Mouse (Mus musculus) liver, embryonic 13.5 days (tissue): Measurements from ENCODE around the gene Nup107. TPM values are rescaled to one million over a fixed set of nuclear protein-coding genes. Genes with fewer than 3 reads are reported as not detected.
"Not testable (repeated sequence)": the region's sequence is repeated elsewhere in the genome, so short reads cannot be mapped to it uniquely, and the experiment has no call there.

Experiments used
- ATAC-seq: fragments of 200-750 bp; cut with Nextera tagmentation; 2 replicates; pipeline ENCODE4 v1.8.0; 2017; ENCODE audit warnings: low read depth, mild to moderate bottlenecking, moderate number of reproducible peaks, moderate library complexity
- DNase-seq: peaks from one replicate; pipeline ENCODE4 v3.0.0; 2022
- H3K27ac ChIP-seq: fragments of 300-500 bp; sonication (generic); 2 replicates; pipeline ENCODE4 v1.5.1; 2015; ENCODE audit warnings: moderate library complexity, mild to moderate bottlenecking, inconsistent platforms
- H3K27me3 ChIP-seq: fragments of 300-500 bp; sonication (generic); 2 replicates; pipeline ENCODE4 v1.6.1; 2015; ENCODE audit warnings: mild to moderate bottlenecking, inconsistent platforms
- H3K36me3 ChIP-seq: fragments of 300-500 bp; sonication (generic); 2 replicates; pipeline ENCODE4 v1.6.1; 2015; ENCODE audit warnings: mild to moderate bottlenecking, inconsistent platforms
- H3K4me1 ChIP-seq: fragments of 300-500 bp; sonication (generic); replicated peaks from 2 replicates; pipeline ENCODE4 v1.6.1; 2015; ENCODE audit warnings: inconsistent platforms
- H3K4me2 ChIP-seq: fragments of 300-500 bp; sonication (generic); 2 replicates; pipeline ENCODE4 v1.6.1; 2015; ENCODE audit warnings: inconsistent platforms, mild to moderate bottlenecking, moderate library complexity
- H3K4me3 ChIP-seq: fragments of 300-500 bp; sonication (generic); replicated peaks from 2 replicates; pipeline ENCODE4 v1.5.1; 2015; ENCODE audit warnings: mild to moderate bottlenecking, inconsistent platforms
- H3K9ac ChIP-seq: fragments of 300-500 bp; sonication (generic); 2 replicates; pipeline ENCODE4 v1.6.1; 2015; ENCODE audit warnings: mild to moderate bottlenecking, inconsistent platforms
- H3K9me3 ChIP-seq: fragments of 300-500 bp; sonication (generic); replicated peaks from 2 replicates; pipeline ENCODE4 v1.6.1; 2016; ENCODE audit warnings: inconsistent platforms
- WGBS: fragments of 180-500 bp; shearing (Covaris S2); methylation state at CpG from one replicate; pipeline ENCODE4 v1.1.7; 2015; ENCODE audit not compliant: insufficient replicate concordance; 5-methylcytosine and 5-hydroxymethylcytosine counted together
- polyA plus RNA-seq: library from polyadenylated mRNA; unstranded; fragments of >200 nt; fragmentation: Nextera tagmentation; extraction: Ambion mirVana; gene quantifications from 2 replicates; pipeline ENCODE4 v1.2.1, GENCODE M21; 2015

Gene Nup107
- polyA plus RNA-seq, 1 experiment from 2014 or later, result 54.8 TPM

DNA sequence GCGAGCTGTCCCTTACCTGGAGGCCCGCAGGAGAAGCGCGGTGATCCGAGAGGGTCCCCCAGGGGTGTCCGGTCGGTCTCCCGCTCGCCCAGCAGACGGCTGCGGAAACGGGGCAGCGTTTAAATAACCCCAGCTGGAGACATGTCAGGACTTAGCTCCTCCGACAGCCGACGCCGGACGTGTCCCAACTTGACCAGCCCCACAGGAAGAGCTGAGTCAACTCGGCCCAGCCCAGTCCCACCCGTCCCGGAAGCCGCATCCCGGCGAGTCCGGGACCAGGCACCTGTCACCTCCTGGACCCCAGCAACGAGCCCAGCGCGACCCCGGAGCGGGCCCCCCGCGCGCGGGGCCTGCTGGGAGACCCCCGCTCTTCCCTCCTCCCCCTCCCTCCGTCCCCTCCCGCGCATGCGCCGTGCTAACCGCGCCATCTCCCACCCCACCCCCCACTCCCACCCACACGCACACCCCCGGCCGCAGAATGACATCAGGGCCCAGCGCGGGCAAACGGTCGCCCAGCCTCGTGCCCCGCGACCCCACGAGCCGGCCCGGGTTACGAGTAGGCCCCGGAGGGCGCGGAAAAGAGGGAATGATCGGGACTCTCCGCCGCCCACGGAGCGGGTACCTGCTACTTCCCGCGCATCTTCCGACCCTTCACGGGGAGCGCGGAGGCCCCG lies 82.4 kb downstream of the Nup107 start:
- Histone ChIP-seq H3K9ac (peak overlapping the region; percentile 99), H3K27me3 (no peaks in the 10 kb centered on the region), H3K9me3 (no peaks in the 10 kb centered on the region), H3K4me2 (peak overlapping the region; percentile 81), H3K27ac (peak overlapping the region; percentile 95), H3K4me1 (peaks cover 42% of the 10 kb centered on the region), H3K36me3 (peaks cover 29% of the 10 kb centered on the region), H3K4me3 (peak overlapping the region; percentile 94)
- peak; percentile 75 for ATAC-seq
- under 1% methylated on average over 48 of the region's 71 CpGs for WGBS
- DNase-seq, result peak; percentile 68

DNA sequence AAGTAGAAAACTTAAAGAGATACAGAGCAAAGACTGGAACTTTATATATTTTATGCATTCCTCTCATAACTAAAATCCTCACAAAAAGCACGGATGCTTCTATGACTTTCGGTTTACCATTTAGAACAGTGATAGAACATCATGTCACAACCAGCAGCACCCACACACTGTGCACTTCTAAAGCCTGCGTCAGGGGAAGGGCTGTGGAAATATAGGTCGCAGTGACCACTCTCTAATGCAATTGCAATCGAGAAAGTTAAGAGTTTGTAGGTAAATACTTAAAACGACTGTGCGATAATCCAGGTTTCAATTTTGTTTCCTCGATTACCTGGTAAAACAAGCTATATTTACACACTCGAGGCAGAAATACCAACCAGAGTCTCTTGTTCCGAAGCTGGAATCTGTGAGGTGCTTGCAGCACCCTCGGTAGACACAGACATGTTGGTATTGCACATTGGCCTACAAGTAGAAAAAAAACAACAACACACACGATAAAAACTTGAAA lies 83.1 kb downstream of the Nup107 start:
- peak overlapping the region; percentile 95 for H3K27ac ChIP-seq
- H3K27me3 ChIP-seq, result no peaks in the 10 kb centered on the region
- H3K9ac ChIP-seq, result peak overlapping the region; percentile 99
- 23% methylated on average over 12 of the region's 12 CpGs for WGBS
- ATAC-seq, result no peak
- H3K4me1 ChIP-seq, result peaks cover 42% of the 10 kb centered on the region
- no peaks in the 10 kb centered on the region for H3K9me3 ChIP-seq
- no peak for DNase-seq
- peaks cover 36% of the 10 kb centered on the region for H3K36me3 ChIP-seq
- H3K4me3 ChIP-seq, result peak overlapping the region; percentile 94
- H3K4me2 ChIP-seq, result peak overlapping the region; percentile 81

DNA sequence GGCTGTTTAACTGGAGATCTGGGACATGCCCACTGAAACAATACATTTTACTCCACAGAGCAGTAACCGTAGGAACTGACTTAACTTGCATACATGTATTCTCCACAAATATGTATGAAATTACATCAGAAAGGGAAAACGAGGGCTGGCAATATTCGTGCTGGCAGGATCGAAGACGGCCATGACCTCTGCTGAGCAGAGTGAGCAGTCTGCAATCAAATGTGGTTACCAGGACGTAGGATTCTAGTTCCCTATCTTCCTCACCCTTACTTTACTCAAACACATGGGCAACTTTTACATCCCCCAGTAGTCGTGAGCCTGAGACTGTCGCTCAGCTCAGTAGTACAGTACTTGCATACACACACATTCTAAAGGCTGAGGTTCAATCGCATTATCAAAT lies 83.6 kb downstream of the Nup107 start:
- Histone ChIP-seq H3K9ac (peak overlapping the region; percentile 99), H3K4me2 (peak overlapping the region; percentile 81), H3K4me3 (peak overlapping the region; percentile 94), H3K27me3 (no peaks in the 10 kb centered on the region), H3K27ac (peak overlapping the region; percentile 8; the same call in 1 of the 2 replicates), H3K9me3 (no peaks in the 10 kb centered on the region), H3K4me1 (peaks cover 42% of the 10 kb centered on the region), H3K36me3 (peaks cover 42% of the 10 kb centered on the region)
- DNase-seq (no peak), ATAC-seq (no peak)
- whole genome bisulfite sequencing, result 41% methylated on average over 9 of the region's 9 CpGs

DNA sequence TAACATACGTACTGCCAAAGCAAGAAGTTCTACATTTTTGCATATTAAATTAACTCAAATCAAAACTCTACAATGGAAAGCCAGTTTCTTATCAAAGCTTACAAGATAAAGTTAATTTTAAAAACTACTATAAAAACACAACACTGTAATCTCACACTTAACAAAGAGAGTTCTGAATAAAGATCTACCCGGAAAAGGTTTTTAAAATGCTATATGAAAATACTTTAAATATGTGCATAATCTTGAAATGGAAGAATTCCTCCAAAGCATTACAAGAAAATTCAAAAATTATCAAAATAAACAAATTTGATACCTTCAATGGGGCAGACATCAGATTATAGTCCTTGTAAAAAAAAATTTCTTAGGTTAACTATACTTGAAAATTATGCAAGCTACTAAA lies 84.1 kb downstream of the Nup107 start:
- no peaks in the 10 kb centered on the region for H3K27me3 ChIP-seq
- H3K9ac ChIP-seq, result peak overlapping the region; percentile 99; the same call in 1 of the 2 replicates
- H3K4me1 ChIP-seq, result peaks cover 42% of the 10 kb centered on the region
- H3K36me3 ChIP-seq, result peaks cover 46% of the 10 kb centered on the region
- no peak for ATAC-seq
- peak overlapping the region; percentile 94; the same call in 1 of the 2 replicates for H3K4me3 ChIP-seq
- WGBS, result 81% methylated on average over 2 of the region's 2 CpGs
- peak overlapping the region; percentile 81 for H3K4me2 ChIP-seq
- H3K27ac ChIP-seq, result no peak overlapping the region
- H3K9me3 ChIP-seq, result no peaks in the 10 kb centered on the region
- DNase-seq, result no peak

DNA sequence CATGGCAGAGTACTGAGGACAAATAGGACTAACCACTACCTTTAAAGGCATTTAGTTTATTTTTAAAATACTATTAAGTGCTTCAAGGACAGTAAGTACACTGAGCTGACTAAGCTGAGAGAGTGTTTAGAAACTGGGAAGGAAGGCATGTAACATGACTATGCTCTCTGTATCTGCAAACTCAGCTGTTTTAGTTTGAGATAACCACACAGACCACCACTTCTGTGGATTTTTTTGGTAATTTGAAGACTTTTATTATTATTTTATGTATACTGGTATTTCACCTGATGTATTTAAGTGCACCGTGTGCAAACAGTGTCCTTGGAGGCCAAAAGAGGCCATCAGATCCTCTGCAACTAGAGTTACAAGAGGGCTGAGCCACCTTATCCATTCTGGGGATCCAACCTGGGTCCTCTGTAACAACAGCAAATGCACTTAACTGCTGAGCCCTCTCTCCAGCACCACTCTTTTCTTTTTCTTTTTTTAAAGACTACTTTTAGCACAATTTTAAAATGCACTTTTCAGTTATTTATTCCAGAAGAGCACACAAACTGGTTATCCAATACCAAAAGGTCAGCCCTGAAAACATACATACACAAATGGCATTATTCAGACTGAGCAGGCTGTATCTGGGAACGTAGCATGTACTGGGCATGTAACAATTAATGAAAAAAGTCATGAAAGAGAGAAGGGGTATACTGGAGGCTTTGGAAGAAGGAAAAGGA lies 85.2 kb downstream of the Nup107 start:
- WGBS, result 89% methylated on average over 2 of the region's 2 CpGs

DNA sequence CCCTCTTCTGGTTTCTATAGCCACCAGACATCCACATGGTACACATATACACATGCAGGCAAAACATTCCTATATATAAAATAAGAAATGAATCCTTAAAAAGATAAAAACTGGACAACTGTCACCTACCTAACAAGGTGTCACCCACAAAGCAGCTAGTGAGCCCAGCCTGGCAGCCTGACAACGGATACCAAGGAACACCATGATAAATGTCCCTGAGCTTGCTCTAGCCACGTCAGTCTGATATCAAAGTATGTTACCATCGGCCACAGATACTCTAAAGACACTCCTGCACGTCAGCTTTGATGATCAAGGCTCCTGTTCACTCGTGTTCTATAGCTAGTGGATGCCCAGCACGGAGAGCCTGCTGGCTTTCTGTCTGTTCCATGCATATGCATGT lies 86.1 kb downstream of the Nup107 start:
- Histone ChIP-seq H3K4me3 (no peak overlapping the region), H3K9ac (no peak overlapping the region), H3K4me1 (peaks cover 32% of the 10 kb centered on the region), H3K9me3 (no peaks in the 10 kb centered on the region), H3K4me2 (no peak overlapping the region), H3K27ac (no peak overlapping the region), H3K36me3 (peaks cover 63% of the 10 kb centered on the region), H3K27me3 (no peaks in the 10 kb centered on the region)
- 76% methylated on average over 6 of the region's 6 CpGs for WGBS
- DNase-seq, result no peak
- no peak for ATAC-seq

More for the DNA sequence above, 85.2 kb downstream of the Nup107 start:
- Histone ChIP-seq H3K4me1 (peaks cover 40% of the 10 kb centered on the region), H3K36me3 (peaks cover 56% of the 10 kb centered on the region), H3K9ac (no peak overlapping the region), H3K9me3 (no peaks in the 10 kb centered on the region), H3K27ac (no peak overlapping the region), H3K4me2 (no peak overlapping the region), H3K4me3 (no peak overlapping the region), H3K27me3 (no peaks in the 10 kb centered on the region)
- DNase-seq, result no peak
- ATAC-seq, result no peak

DNA sequence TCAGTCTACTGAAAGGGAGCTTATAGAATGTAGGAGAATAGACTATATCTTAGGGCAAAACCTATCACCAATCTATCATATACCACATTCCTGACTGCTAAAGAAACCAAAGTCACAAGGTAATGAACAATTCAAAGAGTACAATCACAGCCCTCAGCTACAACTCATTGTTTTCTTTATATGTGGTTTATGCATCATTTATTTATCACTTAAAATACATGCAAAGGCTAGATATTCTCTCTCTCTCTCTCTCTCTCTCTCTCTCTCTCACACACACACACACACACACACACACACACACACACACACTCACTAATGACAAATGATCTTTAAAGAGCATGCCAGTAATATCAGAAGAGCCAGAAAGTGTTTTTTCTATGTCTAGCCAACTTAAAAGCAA lies 86.7 kb downstream of the Nup107 start:
- ATAC-seq, result no peak
- no peak overlapping the region for H3K4me3 ChIP-seq

DNA sequence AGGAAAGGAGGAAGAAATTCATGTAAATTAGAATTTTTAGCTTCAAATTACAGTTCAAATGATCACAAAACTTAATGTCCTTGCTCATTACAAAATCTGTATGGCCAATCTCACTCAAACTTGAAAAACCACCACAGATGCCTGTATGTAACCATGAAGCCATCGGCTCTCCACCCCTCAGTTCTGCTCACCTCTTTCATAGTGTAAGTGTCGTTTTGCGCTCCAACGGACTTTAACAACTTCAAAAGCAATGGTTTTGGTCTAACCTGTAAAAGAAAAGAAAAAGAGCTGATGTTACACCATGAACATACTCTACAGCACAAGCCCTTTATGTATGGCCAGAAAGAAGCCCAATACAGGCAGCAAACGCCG lies 87.6 kb downstream of the Nup107 start:
- Histone ChIP-seq H3K9me3 (no peaks in the 10 kb centered on the region), H3K4me2 (no peak overlapping the region), H3K4me1 (peaks cover 27% of the 10 kb centered on the region), H3K9ac (no peak overlapping the region), H3K27ac (no peak overlapping the region), H3K4me3 (no peak overlapping the region), H3K27me3 (no peaks in the 10 kb centered on the region), H3K36me3 (peaks cover 77% of the 10 kb centered on the region)
- ATAC-seq (no peak), DNase-seq (no peak)
- WGBS, result 90% methylated on average over 6 of the region's 6 CpGs

More for the DNA sequence above, 86.7 kb downstream of the Nup107 start:
- Histone ChIP-seq H3K9me3 (no peaks in the 10 kb centered on the region), H3K4me2 (no peak overlapping the region), H3K4me1 (peaks cover 27% of the 10 kb centered on the region), H3K27ac (no peak overlapping the region), H3K36me3 (peaks cover 68% of the 10 kb centered on the region), H3K27me3 (no peaks in the 10 kb centered on the region), H3K9ac (no peak overlapping the region)
- DNase-seq, result no peak

DNA sequence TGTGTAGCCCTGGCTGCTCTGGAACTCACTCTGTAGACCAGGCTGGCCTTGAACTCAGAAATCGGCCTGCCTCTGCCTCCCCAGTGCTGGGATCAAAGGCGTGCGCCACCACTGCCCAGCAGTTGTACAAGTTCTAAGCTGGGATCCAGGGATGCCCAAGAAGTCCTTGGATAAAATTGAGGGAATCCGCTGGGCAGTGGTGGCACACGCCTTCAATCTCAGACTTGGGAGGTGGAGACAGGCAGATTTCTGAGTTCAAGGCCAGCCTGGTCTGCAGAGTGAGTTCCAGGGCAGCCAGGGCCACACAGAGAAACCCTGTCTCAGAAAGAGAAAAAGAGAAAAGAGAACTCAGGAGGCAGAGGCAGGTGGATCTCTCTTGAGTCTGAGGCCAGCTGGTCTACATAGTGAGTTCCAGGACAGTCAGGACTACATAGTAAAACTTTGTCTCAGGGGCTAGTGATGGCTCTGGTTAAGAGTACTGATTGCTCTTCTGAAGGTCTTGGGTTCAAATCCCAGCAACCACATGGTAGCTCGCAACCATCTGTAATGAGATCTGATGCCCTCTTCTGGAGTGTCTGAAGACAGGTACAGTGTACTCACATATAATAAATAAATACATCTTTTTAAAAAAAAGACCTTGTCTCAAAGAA lies 88.1 kb downstream of the Nup107 start:
- not testable (repeated sequence) for H3K4me3 ChIP-seq, H3K9ac ChIP-seq, H3K9me3 ChIP-seq, H3K4me2 ChIP-seq, ATAC-seq, DNase-seq, H3K27me3 ChIP-seq, H3K27ac ChIP-seq
- WGBS, result 92% methylated on average over 6 of the region's 6 CpGs
- Histone ChIP-seq H3K36me3 (peaks cover 82% of the 10 kb centered on the region), H3K4me1 (peaks cover 26% of the 10 kb centered on the region)

DNA sequence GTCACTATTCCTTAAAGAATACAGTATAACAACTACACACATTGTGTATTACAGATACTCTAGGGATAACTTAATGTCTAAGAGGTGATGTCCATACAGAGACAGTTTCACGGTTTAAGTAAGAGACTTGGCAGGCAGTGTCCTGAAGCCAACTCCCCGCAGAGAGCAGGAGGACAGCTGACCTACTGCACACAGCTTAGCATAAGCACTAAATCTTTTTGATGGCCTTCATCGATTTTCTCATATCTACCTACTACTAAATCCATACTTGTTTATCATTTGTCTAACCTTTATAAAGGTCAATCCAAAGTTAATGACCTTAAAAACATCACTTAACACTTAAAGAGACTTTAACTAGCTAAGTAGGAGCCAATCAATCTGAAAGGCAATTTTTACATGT lies 89.0 kb downstream of the Nup107 start:
- peaks cover 17% of the 10 kb centered on the region for H3K4me1 ChIP-seq
- WGBS, result 91% methylated on average over 3 of the region's 3 CpGs

DNA sequence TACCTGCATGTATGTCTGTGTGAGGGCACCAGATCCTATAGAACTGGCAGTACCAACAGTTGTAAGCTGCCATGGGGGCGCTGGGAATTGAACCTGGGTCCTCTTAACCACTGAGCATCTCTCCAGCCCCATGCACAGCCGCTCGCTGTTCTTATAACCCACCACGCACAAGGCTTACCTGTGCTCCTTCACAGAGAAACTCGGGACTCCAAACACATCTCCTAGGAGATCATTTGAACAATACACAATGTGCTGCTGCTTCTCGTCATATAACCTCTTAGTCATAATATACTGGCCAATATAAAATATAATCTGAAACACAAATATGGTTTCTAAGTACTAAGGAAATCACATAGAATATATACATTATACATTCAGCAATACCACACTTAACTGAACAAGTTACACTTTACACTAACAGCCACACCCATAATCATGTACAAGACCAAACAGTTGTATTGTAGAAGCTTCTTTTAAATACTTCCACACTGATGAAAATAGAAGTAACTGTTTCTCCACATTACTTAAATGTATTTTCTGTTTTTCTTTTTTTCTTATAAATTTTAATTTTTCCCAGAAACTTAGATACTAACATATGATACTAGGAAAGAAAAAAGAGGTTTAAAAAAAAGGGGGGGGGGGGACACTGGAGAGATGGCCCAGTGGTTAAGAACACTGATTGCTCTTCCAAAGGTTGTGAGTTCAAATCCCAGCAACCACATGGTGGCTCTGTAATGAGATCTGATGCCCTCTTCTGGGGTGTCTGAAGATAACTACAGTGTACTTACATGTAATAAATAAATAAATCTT lies 90.3 kb downstream of the Nup107 start:
- 90% methylated on average over 6 of the region's 6 CpGs for WGBS
- no peak for ATAC-seq
- peaks cover 93% of the 10 kb centered on the region for H3K36me3 ChIP-seq
- H3K27me3 ChIP-seq, result no peaks in the 10 kb centered on the region
- no peaks in the 10 kb centered on the region for H3K9me3 ChIP-seq
- peaks cover 11% of the 10 kb centered on the region for H3K4me1 ChIP-seq
- DNase-seq, result no peak
- no peak overlapping the region for H3K4me3 ChIP-seq
- H3K4me2 ChIP-seq, result no peak overlapping the region
- no peak overlapping the region for H3K27ac ChIP-seq
- H3K9ac ChIP-seq, result no peak overlapping the region

More for the DNA sequence above, 89.0 kb downstream of the Nup107 start:
- Histone ChIP-seq H3K27ac (no peak overlapping the region), H3K4me3 (no peak overlapping the region), H3K4me2 (no peak overlapping the region), H3K9ac (no peak overlapping the region), H3K9me3 (no peaks in the 10 kb centered on the region), H3K36me3 (peaks cover 89% of the 10 kb centered on the region), H3K27me3 (no peaks in the 10 kb centered on the region)
- no peak for DNase-seq
- no peak for ATAC-seq
